22 mouse cellular contexts compared by ENCODE assay signal in genomic region chr7:30742570-30742969, GRCm38 (mm10). TPM values are rescaled to one million over a fixed set of nuclear protein-coding genes. Genes with fewer than 3 reads are reported as not detected.
DNase-seq lines count a peak whose midpoint lies in the region; ATAC-seq and TF ChIP-seq lines count a peak whose summit lies in the region.
"Not testable (repeated sequence)": the region's sequence is repeated elsewhere in the genome, so short reads cannot be mapped to it uniquely, and the experiment has no call there.
"Had no signal": no experiment of that assay in that cellular context is flagged by ENCODE, and none has a peak within 500 bp of the region (broad histone marks: within the 10 kb centered on the region; RNA-seq: fewer than 3 reads in every experiment).

No protein-coding gene starts in this region.

- H3K4me1 ChIP-seq in bone marrow, adult 2 months (ENCODE audit: control insufficient read depth, insufficient read depth, low read length); liver, postnatal 0 days (ENCODE audit: insufficient read depth); testis, adult 2 months (ENCODE audit: control insufficient read depth, insufficient read depth, low read length): not testable (repeated sequence)

- H3K4me3 ChIP-seq in bone marrow, adult 2 months (replicated peaks; ENCODE audit: control insufficient read depth, low read depth, low read length); liver, postnatal 0 days (ENCODE audit: low read depth, low read length): not testable (repeated sequence)
- peak overlapping the region; percentile 93 for H3K4me3 ChIP-seq in testis, adult 2 months (ENCODE audit: control insufficient read depth, low read depth, low read length)

- not testable (repeated sequence) for TF ChIP-seq CTCF in bone marrow, adult 2 months (IDR thresholded peaks at IDR 0.05; ENCODE audit: control insufficient read depth, insufficient read depth, low read length); liver, postnatal 0 days (IDR thresholded peaks at IDR 0.05; ENCODE audit: low read depth); testis, adult 2 months (IDR thresholded peaks at IDR 0.05; ENCODE audit: control insufficient read depth, insufficient read depth, insufficient replicate concordance, low read depth, low read length)

- H3K9me3 ChIP-seq in liver, postnatal 0 days (ENCODE audit: low read length) = not testable (repeated sequence)

- H3K27me3 ChIP-seq in liver, postnatal 0 days (ENCODE audit: insufficient read depth, low read length); testis, adult 2 months (ENCODE audit: control insufficient read depth, insufficient read depth, low read length): not testable (repeated sequence)

- 6% methylated on average over 2 of the region's 2 CpGs for WGBS in bone marrow, adult 2 months
- 32% methylated on average over 2 of the region's 2 CpGs for WGBS in liver, postnatal 0 days (ENCODE audit: insufficient replicate concordance)

- not testable (repeated sequence) for H3K9ac ChIP-seq in liver, postnatal 0 days (replicated peaks)

- not testable (repeated sequence) for TF ChIP-seq POLR2A in bone marrow, adult 2 months (IDR thresholded peaks at IDR 0.05; ENCODE audit: borderline replicate concordance, control insufficient read depth, low read depth, low read length)
- TF ChIP-seq POLR2A in testis, adult 2 months (IDR thresholded peaks at IDR 0.05; ENCODE audit: control insufficient read depth, low read depth, low read length) = peak; percentile 17; the same call in 1 of the 2 replicates

- TF ChIP-seq EP300 in liver, postnatal 0 days (IDR thresholded peaks at IDR 0.05; ENCODE audit: low read depth) = not testable (repeated sequence)

- H3K36me3 ChIP-seq in liver, postnatal 0 days (replicated peaks; ENCODE audit: insufficient read depth, low read length); testis, adult 2 months (ENCODE audit: control insufficient read depth, insufficient read depth, low read length): not testable (repeated sequence)

- peak; percentile 74 for DNase-seq in A20 (ENCODE audit: low read depth, low spot score)
- peak; percentile 35 for DNase-seq in liver, postnatal 0 days
- DNase-seq in spleen, adult 18-20 months = peak; percentile 12 to 19

- peak; percentile 40; the same call in 1 of the 2 replicates for ATAC-seq in liver, postnatal 0 days
- peak; percentile 64 for ATAC-seq in megakaryocyte progenitor cell, adult 5-6 weeks (replicated peaks; ENCODE audit: poor library complexity)
- ATAC-seq in monocyte, adult 5-6 weeks (replicated peaks; ENCODE audit: insufficient number of reproducible peaks, low FRiP score, low TSS enrichment, poor library complexity, severe bottlenecking) = peak; percentile 6; the same call in 1 of the 2 replicates

- H3K27ac ChIP-seq in bone marrow, adult 2 months (ENCODE audit: control insufficient read depth, insufficient read depth, low read depth, low read length, poor library complexity) = peak overlapping the region; percentile 50
- not testable (repeated sequence) for H3K27ac ChIP-seq in liver, postnatal 0 days (ENCODE audit: low read depth)
- H3K27ac ChIP-seq in testis, adult 2 months (ENCODE audit: control insufficient read depth, insufficient read depth, low read depth, low read length) = peak overlapping the region; percentile 51

- not testable (repeated sequence) for H3K4me2 ChIP-seq in liver, postnatal 0 days (ENCODE audit: low read depth, low read length)

RNA-seq across cellular contexts. Expression of gene Gapdhs, which starts 0.9 kb away (rescaled TPM):
- polyA plus RNA-seq in bone marrow, adult 2 months (2011; ENCODE audit: insufficient read depth, insufficient read length, low replicate concordance, missing spikeins) = not detected in 2 replicates
- polyA plus RNA-seq in liver, postnatal 0 days (2015; fragmentation: Nextera tagmentation; extraction: Ambion mirVana) = 0.12 TPM in 1 of 2 replicates, not detected in the other
- not detected in 2 replicates for total RNA-seq in megakaryocyte progenitor cell, adult 5-6 weeks (2015)
- total RNA-seq in megakaryocyte progenitor cell, adult 5-6 weeks (2017) = not detected in 2 replicates
- 0.85 to 1.9 TPM in 2 of 3 replicates, not detected in the other for total RNA-seq in monocyte, adult 5-6 weeks (2017)
- 4,298 and 4,420 TPM in 2 replicates for polyA plus RNA-seq in testis, adult 2 months (2012; rRNA removed)
- total RNA-seq: adrenal gland, adult 2 months; adrenal gland, postnatal 14 days; adrenal gland, postnatal 4 days; gastrocnemius, adult 18-20 months; gastrocnemius, postnatal 10 days; gastrocnemius, postnatal 36 days; heart, adult 8-10 months; heart, postnatal 25 days; hematopoietic stem cell, adult 5-6 weeks; MEL had no signal
- polyA plus RNA-seq: adrenal gland, adult 2 months; brain, embryonic 14.5 days; heart, postnatal 0 days had no signal

RNA-seq across cellular contexts. Expression of gene Sbsn, which starts 8.7 kb away (rescaled TPM):
- 3.5 and 6.4 TPM in 2 replicates for polyA plus RNA-seq in bone marrow, adult 2 months (2011; ENCODE audit: insufficient read depth, insufficient read length, low replicate concordance, missing spikeins)
- polyA plus RNA-seq in liver, postnatal 0 days (2015; fragmentation: Nextera tagmentation; extraction: Ambion mirVana) = 0.69 and 0.77 TPM in 2 replicates
- total RNA-seq in megakaryocyte progenitor cell, adult 5-6 weeks (2015) = 1.6 TPM in 2 replicates
- 0.47 and 1.3 TPM in 2 replicates for total RNA-seq in megakaryocyte progenitor cell, adult 5-6 weeks (2017)
- 2.3 TPM in 1 of 3 replicates, not detected in the others for total RNA-seq in monocyte, adult 5-6 weeks (2017)
- 4.6 and 4.7 TPM in 2 replicates for polyA plus RNA-seq in testis, adult 2 months (2012; rRNA removed)

RNA-seq across cellular contexts. Expression of gene Tmem147, which starts 13.2 kb away (rescaled TPM):
- polyA plus RNA-seq in bone marrow, adult 2 months (2011; ENCODE audit: insufficient read depth, insufficient read length, low replicate concordance, missing spikeins) = 49.6 and 95.6 TPM in 2 replicates
- 153 and 158 TPM in 2 replicates for polyA plus RNA-seq in liver, postnatal 0 days (2015; fragmentation: Nextera tagmentation; extraction: Ambion mirVana)
- 210 and 218 TPM in 2 replicates for total RNA-seq in megakaryocyte progenitor cell, adult 5-6 weeks (2015)
- 65.9 and 76.4 TPM in 2 replicates for total RNA-seq in megakaryocyte progenitor cell, adult 5-6 weeks (2017)
- total RNA-seq in monocyte, adult 5-6 weeks (2017) = 14.0 to 17.1 TPM (median 17.0 TPM) in 3 replicates
- 161 and 171 TPM in 2 replicates for polyA plus RNA-seq in testis, adult 2 months (2012; rRNA removed)

RNA-seq across cellular contexts. Expression of gene Dmkn, which starts 21.0 kb away (rescaled TPM):
- 3.1 TPM in 1 of 2 replicates, not detected in the other for polyA plus RNA-seq in bone marrow, adult 2 months (2011; ENCODE audit: insufficient read depth, insufficient read length, low replicate concordance, missing spikeins)
- polyA plus RNA-seq in liver, postnatal 0 days (2015; fragmentation: Nextera tagmentation; extraction: Ambion mirVana) = 1.5 and 1.8 TPM in 2 replicates
- 81.7 and 87.4 TPM in 2 replicates for total RNA-seq in megakaryocyte progenitor cell, adult 5-6 weeks (2015)
- total RNA-seq in megakaryocyte progenitor cell, adult 5-6 weeks (2017) = 95.3 and 119 TPM in 2 replicates
- total RNA-seq in monocyte, adult 5-6 weeks (2017) = not detected in 3 replicates
- 7.1 and 9.2 TPM in 2 replicates for polyA plus RNA-seq in testis, adult 2 months (2012; rRNA removed)
- total RNA-seq: hematopoietic stem cell, adult 5-6 weeks; MEL had no signal
- polyA plus RNA-seq: embryonic facial prominence, embryonic 11.5 days; forebrain, embryonic 10.5 days; forebrain, embryonic 13.5 days had no signal

RNA-seq across cellular contexts. Expression of gene Atp4a, which starts 30.6 kb away (rescaled TPM):
- polyA plus RNA-seq in bone marrow, adult 2 months (2011; ENCODE audit: insufficient read depth, insufficient read length, low replicate concordance, missing spikeins) = 0.95 TPM in 1 of 2 replicates, not detected in the other
- polyA plus RNA-seq in liver, postnatal 0 days (2015; fragmentation: Nextera tagmentation; extraction: Ambion mirVana) = 1.1 and 1.6 TPM in 2 replicates
- total RNA-seq in megakaryocyte progenitor cell, adult 5-6 weeks (2015) = 1.2 and 1.3 TPM in 2 replicates
- total RNA-seq in megakaryocyte progenitor cell, adult 5-6 weeks (2017) = 0.37 and 0.51 TPM in 2 replicates
- 0.75 TPM in 1 of 3 replicates, not detected in the others for total RNA-seq in monocyte, adult 5-6 weeks (2017)
- 2.7 TPM in 2 replicates for polyA plus RNA-seq in testis, adult 2 months (2012; rRNA removed)
- total RNA-seq: gastrocnemius, postnatal 10 days; heart, postnatal 25 days; hematopoietic stem cell, adult 5-6 weeks had no signal
- polyA plus RNA-seq: embryonic facial prominence, embryonic 11.5 days had no signal

Comparison
In these comparisons a context has a peak if more than half of its experiments do, and no peak if none do; other contexts are left out.
1. DNase-seq: peak in every context shown above with its lines; median percentile 74 in A20; 35 in liver, postnatal 0 days; 16 in spleen, adult 18-20 months.
2. ATAC-seq: peak in every context shown above with its lines; median percentile 64 in megakaryocyte progenitor cell, adult 5-6 weeks; 40 in liver, postnatal 0 days; 6 in monocyte, adult 5-6 weeks.
3. RNA of gene Gapdhs, which starts 0.9 kb away (polyA plus RNA-seq): 4,298 to 4,420 TPM in testis, adult 2 months; 0.12 TPM in liver, postnatal 0 days and not detected in bone marrow, adult 2 months; every median in the first group is over 1,000 times any median in the second.